Mouse (Mus musculus): ENCODE results near the gene Gpr39.
A peak's percentile ranks its signal among the peaks of the same experiment; 100 is the strongest.
"Not testable (repeated sequence)": the region's sequence is repeated elsewhere in the genome, so short reads cannot be mapped to it uniquely, and the experiment has no call there.

The Gpr39 gene

DNA sequence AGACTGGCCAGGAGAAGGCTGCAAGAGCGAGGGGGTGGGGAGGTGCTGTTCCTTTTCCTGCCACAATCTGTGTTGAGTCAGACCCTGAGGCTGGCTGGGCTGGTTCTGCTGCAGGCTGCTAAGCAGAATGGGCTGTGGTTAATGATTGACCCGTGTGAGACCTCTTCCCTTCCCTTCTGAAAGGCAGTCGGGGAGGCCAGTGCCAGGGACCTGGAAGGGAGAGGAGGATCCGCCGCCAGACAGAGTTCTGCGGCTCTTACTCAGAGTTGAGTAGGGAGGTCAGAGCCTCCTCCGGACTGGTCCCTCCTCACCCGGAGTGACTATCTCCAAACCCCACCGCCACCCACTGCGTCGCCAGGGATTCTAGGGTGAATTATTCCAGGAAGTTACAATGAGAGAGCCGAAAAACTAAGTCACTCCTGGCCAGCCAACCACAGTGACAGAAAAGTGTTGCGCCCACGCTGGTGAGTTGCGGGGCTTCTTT is at the start of gene Gpr39:
Gene Gpr39, plus strand, starts transcription at position 206 of the 484 bp plus-strand sequence.
- no peak for DNase-seq

DNA sequence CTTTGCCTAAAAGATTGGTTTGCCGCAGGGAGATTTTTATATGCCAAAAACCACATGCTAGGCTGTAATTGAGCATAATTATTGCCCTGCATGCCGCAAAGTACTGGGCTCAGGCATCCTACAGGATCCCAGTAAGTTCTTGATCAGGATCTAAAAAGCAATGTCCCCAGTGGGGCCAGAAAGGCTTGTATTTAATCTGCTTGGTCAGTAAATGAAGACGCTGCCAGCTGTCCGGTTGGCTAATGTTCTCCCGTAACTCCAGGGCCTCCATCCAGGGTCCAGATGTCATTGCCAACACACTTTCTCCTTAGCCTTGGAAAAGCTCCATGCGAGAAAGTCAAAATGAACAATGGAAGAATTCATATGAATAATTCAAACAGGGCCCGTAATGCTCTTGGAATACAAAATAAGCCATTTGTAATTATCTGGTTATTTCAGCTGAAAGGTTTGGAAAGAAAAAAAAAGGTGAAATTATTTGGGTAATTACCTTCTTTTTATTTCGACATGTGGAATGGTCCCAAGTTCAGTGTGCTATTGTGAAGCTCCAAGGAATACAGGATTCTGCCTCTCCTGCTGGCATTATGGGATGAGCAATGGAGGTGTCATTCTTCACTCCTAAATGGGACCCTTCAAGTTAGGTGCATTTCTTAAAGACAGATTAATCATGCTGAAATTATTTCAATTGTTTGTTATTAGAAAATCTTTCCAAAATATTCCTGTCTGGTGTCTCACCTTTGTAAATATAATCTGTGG is 37.1 kb upstream of the Gpr39 start:
- peak; percentile 5 to 12 for DNase-seq

DNA sequence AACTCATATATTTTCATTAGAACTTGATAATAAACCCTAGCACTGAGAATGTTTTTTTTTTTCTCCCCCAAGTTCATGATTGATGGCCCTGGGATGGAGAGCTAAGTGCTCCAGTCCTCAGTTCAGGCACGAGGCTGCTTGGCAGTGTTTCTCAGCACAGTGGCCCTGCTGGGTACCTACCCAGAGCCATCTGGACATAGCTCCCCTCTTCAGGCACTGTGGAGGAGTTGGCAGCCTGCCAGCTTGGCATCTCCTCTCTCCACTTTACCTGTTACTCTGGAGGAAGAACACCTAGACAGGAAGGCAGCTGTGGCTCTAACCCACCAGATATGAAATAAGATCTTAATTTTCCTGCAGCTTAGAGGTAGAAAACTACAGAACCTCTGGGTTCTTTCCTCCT is 33.2 kb upstream of the Gpr39 start:
- DNase-seq, result peak; percentile 53 to 77

DNA sequence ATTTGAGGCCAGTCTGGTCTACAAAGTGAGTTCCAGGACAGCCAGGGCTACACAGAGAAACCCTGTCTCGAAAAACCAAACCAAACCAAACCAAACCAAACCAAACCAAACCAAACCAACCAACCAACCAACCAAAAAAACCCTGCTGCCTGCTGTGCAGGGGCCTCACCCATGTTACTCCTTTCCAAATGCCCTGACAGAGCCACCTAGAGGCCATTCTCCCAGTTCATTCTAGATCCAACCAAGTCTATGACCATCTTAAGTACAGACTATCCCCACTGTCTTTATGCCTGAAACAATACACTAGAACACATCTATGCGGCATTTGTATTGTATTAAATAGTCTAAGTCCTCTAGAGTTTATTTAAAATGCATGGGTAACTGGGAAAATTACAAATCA is 30.0 kb upstream of the Gpr39 start:
- not testable (repeated sequence) for DNase-seq

DNA sequence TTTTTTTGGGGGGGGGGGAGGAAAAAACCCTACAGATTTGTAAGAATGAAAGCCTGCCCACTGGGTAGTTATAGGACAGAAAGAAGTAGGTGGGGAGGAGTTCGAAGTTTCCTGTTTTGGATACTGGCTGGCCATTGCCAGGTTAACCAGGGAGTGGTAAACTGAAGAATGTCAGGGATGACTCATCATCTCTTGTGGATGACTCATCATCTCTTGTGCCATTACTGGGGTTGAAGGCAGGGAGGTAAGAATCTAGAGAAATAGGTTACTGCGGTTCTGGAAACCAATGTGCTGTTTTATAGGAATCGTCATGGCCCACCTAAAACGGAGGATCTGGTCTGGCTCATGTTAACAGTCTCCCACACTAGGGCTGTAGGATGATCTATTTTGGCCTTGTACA is 28.8 kb upstream of the Gpr39 start:
- DNase-seq, result no peak

DNA sequence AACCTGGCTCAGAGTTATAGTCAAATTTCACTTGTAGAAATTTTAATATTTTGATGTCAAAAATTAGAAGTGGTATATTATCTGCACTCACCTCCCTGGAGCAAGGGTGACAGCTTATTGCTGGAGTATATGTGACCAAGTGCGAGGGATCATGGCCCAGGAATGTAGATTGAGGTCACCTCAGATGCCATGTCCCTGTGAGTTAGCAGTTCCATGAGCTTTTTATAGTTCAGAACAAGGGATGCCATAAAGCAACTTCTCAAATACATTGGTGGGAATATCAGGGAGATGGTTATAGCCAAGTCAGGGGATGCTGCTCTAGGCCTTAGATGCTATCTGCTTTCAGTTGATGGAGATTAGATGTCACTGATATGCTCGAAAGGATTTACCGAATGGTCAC is 27.7 kb upstream of the Gpr39 start:
- no peak for DNase-seq

DNA sequence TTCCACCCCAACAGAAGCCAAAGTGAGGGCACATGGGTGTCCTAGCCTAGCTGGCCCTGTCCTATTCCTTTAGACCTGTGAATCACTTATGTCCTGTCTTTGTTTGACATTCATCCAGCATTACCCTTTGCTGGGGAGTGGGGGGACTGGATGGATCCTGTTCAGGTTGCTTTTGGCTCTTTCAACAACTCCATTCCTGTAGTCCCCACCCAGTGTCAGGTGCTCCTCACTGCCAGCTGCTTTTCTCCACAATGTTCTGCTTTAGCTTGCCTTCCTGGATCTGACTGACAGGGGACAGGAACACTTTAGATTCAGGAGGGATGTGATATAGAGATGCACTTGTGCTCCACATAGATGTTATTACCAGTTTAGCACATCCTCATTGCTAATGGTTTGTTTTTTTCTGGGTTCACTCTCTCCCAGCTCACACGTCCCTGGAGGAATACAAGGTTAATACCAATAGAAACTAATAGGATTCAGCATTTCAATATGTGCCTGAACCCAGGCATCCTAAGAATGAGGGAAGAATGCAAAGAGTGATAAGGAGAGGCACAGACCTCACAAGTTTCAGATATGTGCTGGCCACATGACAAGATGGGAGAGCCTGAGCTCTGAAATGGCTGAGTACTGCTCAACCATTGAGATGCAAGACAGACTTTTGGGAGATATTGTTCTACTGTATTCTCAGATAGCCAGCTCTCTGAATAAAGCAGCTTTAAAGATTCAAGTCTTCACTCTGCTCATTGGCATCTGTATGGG is 23.8 kb upstream of the Gpr39 start:
- no peak for DNase-seq

DNA sequence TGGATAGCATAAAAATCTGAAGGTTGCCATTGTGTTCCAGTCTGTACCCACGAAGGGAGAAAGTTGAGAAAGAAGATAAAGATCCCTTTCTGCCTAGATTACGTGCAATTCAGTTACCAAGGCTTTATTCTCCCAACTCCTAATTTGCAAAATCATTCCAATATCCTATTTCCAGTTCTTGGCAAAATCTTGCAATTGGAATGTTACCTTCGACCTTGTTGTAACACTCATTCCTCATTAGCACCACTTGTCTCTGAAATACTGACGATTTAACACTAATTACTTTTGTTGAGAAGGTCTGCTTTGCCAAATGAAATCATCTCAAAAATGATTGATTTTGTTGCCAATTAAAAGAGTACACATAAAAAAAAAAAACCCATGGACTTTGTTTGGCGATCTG is 19.4 kb upstream of the Gpr39 start:
- DNase-seq, result no peak

DNA sequence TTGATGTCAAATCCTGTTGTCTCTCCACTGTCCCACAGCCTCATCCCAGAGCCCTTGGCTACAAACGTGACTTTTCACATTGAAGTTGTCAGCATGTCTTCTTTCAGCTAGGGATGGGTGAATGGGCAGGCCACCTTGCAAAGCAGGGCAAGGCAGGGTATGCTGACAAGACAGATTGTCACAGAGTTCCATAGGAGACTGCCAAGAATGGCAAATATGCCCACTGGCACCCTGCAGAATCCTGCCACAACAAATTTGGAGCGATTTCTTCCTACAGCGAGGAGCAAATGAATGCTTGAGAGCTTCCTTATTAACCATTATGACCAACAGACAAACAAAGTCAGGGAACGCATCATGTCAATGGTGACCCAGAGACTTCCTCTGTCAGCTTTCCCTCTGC is 16.6 kb upstream of the Gpr39 start:
- DNase-seq, result peak; percentile 27 to 39

DNA sequence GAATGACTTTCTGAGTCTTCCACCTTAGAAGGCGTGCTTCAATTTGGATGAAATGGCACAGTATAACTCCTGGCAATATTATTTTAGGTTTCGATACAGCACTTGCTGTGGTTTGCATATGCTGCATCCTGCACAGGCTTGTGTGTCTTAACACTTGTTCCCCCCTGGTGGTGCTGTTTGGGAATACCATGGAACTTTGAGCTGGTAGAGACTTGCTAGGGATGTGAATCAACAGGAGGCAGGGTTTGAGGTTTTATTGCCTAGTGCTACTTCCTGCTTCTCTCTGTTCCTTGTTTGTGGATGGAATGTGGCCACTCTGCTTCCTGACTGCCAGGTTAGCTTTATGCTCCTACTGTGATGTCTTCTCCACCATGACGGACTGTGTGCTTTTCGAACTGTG is 15.9 kb upstream of the Gpr39 start:
- no peak for DNase-seq

DNA sequence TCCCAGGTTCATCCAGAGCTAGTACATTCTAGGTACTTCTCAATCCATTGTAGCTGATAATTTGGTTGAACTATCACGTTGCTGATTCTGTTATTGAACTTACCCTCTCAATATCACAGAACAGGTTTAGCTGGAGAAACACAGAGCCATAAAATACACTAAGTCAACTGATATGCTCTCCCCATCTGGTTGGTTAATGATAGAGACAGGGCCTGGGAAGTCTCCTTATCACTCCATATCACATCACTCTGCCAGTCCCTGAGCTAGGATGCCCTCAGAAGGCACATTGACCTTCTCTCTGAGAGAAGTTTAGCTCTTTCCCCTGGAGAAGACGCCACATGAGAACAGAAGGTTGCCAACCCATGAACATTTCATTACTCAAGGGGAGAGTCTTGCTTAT is 14.7 kb upstream of the Gpr39 start:
- no peak for DNase-seq

DNA sequence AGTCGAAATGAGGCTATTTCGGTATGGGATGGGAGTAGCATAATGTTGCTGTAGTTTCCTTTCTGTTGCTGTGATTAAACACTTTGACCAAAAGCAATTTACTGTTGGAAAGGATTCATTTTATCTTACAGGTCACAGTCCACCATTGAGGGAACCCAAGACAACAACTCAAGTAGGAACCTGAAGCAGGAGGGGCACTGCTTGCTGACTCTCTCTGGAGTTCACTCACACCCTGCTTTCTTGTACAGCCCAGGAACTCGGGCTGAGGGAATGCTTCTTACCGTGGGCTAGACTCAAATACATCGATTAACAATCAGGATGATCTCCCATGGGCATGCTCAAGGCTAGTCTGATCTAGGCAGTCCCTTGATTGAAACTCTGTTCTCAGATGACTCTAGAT is 14.1 kb upstream of the Gpr39 start:
- no peak for DNase-seq

DNA sequence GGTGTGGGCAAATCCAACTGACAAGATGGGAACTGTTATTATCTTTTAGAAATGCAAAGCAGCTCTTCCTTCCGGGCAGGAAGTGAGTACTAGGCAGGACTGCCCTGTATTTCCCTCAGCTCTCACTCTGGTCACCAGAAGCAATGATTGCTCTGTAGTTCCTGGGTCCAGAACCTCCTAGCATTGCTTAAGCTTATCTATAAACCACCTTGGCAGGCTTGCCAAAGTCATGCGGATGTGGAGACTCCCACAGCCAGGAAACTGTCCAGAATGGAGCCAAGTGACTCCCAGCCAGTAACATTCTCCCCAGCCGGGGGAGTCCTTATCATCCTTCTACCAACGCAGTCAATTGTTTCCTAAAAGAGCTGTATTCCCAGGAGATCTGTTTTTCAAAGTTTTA is 13.7 kb upstream of the Gpr39 start:
- DNase-seq, result no peak

DNA sequence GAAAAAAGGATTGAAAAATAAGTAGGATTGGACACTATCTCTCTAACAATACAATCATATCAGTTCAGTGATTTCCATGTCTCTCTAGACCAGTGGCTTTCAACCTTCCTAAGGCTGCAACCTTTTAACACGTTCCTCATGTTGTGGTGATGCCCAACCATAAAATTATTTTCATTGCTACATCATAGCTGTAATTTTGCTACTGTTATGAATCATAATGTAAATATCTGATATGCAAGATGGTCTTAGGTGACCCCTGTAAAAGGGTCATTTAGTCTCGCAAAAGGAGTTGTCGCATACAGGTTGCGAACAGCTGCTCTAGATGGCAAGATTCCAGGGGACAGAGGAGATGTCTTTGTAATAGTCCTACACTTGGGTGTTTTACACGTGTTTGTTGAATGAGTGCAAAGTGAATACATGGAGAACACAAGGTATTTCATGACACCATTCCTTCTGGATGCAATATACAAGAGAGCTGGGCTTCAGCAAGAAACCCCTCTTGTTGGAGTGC is 11.6 kb upstream of the Gpr39 start:
- no peak for DNase-seq

DNA sequence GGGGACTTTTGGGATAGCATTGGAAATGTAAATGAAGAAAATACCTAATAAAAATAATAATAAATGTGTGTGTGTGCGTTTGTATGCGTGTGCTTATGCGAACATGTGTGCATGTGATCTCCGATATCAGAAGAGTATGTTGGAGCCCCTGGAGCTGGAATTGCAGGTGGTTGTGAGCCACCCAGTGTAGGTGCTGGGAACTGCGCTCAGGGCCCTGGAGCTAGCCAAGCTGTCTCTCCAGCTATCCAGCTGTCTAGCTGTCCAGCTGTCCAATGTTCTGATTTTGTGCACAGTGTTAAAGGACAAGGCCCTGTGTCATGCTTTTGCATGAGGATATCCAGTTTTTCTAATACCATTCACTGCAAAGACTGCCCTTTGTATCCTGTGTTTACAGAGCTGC is 7.8 kb upstream of the Gpr39 start:
- no peak for DNase-seq

DNA sequence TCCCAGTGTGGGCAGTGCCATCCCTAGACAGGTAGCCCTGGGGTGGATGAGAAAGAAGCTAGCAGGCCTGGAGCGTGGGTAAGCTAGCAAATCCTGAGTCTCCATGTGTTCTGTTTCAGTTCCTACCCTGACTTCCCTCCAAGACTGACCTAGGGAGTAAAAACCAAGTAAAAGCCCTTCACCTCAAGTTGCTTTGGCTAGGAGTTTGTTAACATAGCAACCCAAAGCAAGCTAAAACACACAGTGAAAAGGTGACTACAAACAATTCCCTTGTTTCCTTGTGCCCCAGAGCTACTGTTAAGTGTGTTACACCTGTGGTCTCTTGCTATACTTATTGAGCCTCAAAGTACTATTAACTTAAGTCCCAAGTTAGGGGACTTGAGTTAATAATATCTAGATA is 1.6 kb upstream of the Gpr39 start:
- no peak for DNase-seq

DNA sequence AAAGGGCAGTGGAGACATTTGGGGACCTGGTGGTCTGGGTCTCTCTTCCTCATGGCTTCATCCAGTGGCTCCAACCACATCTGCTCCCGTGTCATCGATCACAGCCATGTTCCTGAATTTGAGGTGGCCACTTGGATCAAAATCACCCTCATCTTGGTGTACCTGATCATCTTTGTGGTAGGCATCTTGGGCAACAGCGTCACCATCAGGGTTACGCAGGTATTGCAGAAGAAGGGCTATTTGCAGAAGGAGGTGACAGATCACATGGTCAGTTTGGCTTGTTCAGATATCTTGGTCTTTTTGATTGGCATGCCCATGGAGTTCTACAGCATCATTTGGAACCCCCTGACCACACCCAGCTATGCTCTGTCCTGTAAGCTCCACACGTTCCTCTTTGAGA is 491 bp downstream of the Gpr39 start:
- no peak for DNase-seq

DNA sequence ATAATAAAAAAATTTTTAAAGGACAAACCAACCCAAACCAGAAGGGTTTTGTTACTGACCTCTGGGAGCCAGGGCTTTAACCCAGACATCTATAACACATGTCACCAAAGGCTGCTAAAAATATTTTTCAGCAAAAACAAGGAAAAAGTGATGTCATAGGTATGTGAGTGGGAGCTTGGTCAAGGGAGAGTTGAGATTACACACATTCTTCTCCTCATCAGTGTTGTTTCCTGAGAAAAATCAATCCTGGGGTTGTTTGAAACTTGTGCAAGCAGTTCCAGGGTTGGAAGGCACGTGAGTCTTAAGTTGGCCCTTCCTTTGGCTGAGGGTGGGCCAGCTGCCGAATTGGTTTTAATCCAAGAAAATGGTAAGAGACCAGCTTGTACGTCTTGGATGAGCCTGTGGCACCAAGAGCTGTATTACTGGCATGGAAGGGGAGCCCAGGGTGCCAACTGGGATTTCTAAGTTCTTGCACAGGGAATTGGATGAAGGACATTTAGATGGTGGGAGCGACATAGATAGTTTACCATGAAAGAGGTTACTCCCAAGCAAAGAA is 2.8 kb downstream of the Gpr39 start:
- DNase-seq, result no peak

DNA sequence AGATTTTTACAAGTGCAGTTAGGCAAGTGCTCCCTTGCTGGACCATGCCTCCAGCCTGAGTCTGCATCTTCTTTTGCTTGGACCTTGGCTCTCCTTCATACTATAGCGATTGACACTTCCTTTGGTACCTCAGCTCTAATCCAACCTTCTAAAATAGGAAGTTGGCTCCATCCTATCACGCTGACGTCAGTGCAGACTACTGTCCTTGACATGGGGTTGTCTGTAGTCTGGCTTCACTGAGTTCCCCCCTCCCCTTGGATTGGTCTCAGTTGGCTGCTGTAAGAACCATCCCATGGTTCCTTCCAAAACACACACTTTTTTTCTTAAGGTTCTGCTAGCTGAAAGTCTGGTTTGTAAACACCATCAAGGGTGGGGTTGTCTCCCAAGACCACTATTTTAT is 7.6 kb downstream of the Gpr39 start:
- no peak for DNase-seq

DNA sequence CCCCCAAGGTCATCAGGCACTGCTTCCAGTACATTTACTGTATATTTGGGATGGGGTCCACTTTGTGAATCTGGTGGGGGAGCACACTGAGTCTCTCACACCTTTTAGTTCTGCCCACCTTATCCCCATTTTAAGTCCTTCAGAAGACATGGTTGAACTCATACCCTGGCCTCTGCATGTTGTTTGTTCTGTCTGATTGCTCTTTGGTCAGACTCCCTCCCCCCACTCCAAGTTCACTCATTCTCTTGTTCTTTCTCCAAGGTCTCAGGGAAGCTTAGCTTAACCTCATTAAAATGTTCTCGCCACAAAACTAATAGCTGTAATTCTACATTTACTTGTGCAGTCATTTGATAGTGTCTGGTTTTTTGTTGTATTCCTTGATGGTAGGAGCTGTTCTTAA is 8.5 kb downstream of the Gpr39 start:
- DNase-seq, result no peak

DNA sequence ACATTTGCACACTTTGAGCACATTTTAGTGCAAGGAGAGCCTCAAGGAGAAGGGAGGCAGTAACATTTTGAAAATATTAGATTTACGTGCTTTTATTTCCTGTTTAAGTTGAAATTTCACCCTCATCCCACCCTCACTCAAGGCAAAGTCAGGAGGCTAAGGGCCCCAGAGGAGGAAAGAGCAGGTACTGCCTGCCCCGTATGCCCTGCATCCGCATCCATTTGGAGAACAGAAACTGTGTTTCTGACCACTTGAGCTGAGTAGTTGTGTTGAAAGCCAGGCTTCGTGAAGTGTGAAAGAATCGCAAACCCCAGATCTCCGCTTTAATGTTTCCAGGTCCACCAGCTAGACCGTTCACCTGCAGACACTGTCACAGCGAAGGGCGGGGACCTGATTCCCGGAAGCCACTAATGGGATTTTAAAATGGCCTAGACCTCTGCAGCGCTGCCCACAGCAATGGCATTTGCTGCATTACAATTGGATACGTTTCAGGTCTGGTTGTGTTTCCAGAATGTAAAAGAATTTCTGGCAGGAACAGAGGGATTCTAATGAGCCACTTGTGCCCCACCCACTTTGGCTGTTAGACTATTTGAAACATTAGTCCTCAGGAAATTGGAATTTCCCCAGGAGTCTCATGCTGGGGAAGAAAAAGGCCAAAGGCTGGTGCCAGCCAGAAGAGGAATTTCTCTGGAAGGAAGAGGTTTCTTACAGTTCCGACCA is 11.1 kb downstream of the Gpr39 start:
- DNase-seq, result no peak

DNA sequence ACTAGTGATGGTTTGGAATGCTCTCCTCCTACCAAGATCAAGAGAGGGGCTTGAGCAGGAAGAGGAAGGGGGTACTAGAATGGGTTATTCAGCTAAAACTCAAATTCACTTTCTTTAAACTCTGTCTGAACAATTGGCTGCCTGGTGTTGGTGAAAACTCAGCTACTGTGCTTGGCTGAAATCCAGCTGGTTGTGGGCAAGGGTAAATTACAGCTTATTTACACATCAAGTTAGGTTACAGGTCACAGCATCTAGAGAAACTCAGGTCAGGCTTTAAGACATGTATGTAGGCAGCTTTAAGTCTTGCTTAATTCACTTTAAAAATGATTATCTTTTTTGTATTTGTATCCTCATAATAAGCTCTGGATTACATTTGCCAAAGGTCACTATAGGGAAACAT is 16.7 kb downstream of the Gpr39 start:
- no peak for DNase-seq

DNA sequence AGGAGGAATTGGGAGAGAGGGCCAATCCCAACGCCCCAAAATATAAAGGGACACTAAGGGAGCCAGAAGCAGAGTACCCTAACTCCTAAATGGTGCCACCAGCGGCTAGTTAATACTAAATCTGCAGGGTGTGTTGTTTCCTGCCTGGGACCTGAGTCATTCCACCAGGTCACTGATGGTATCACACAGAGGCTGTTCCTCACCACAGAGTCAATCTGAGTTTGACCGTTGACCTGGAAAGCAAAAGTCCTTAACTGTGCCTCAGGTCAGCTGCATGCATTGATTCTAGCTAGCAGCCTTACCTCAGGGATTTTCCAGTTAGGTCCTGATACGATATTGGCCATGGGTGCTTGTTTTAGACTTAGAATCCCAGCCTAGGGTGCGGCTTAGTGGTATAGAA is 17.5 kb downstream of the Gpr39 start:
- DNase-seq, result no peak

Data from cerebellum, postnatal 25 days (tissue).